Mouse (Mus musculus) adrenal gland, adult 8-10 months (tissue): ENCODE data around the gene Cntnap2. TPM values are rescaled to one million over a fixed set of nuclear protein-coding genes. Genes with fewer than 3 reads are reported as not detected.

Experiments
- DNase-seq: peaks from one replicate; pipeline ENCODE4 v3.0.0; 2022
- total RNA-seq, 4 experiments: library from RNA; stranded (reverse); gene quantifications; 2 replicates each; pipeline ENCODE4 v1.2.4; 2022

The Cntnap2 gene
- total RNA-seq, 4 experiments from 2014 or later: 1.9 to 2.9 (median 2.4) TPM

DNA sequence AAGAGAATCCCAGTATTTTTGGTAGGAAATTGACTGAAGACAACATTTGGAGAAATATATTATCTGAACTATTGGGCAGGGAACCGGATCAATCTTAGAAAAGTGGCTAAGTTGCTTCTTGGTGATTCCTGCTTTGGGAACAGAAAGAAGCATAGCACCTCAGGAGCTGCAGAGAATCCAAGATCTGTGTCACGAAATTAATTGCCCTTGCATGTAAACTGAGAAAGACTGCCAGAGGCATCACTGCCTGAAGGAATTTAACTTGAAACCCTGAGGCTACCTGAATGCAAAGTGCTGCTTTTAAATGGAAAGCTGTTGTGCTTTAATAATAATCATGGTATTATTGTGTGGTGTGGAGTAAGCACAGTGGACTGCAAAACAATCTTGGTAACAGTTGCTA, 286.2 kb downstream of the Cntnap2 start:
- no peak for DNase-seq

DNA sequence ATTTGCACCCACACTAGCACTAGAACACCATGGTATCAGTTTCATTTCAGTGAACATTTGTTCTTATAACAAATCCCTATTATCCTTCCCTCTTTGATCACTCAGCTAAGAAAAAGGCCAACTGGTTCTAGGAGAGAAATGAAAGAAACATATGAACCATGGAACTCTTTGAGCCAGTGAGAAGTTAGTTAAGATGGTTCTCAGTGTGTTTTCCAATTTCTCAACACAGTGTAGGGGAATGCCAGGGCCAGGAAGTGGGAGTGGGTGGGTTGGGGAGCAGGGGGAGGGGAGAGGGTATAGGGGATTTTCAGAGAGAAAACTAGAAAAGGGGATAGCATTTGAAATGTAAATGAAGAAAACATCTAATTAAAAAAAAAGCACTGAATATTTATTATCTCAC, 286.8 kb downstream of the Cntnap2 start:
- no peak for DNase-seq

DNA sequence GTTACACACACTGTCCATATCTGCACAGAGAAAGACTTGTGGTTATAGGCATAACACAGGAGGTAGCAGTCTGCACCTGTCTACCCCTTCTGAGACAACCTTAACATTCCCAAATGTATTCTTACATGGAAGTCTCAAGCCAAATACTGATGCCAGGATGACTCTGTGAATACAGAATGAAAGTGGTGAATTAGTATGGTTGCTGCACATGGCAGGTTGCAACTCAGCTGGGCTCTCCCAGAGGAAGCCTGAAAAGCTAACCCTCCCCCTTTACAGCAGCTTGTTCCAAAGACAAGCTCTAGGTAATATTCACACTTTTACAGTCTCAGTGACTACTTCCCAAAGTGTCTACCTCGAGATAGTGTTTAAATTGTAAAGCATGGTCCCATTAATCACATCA, 307.3 kb downstream of the Cntnap2 start:
- no peak for DNase-seq

DNA sequence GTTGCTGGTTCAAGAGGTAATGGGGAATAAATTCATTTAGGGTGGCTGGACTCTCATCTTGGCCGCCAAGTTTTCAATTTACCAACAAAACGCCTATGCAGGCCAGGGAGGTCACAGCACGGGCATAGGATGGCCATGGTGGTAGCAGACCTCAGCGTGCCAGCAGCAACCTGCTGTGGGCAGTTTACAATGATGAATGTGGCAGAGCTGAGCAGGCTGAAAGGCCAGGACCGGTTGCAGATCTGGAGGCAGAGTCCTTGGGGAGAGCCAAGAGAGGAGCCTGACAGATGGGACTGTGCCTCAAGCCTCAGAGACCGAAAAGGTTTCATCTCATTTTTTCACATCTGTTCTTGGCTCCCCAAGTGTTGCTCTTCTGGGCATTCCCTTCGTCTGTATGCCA, 322.0 kb downstream of the Cntnap2 start:
- no peak for DNase-seq

DNA sequence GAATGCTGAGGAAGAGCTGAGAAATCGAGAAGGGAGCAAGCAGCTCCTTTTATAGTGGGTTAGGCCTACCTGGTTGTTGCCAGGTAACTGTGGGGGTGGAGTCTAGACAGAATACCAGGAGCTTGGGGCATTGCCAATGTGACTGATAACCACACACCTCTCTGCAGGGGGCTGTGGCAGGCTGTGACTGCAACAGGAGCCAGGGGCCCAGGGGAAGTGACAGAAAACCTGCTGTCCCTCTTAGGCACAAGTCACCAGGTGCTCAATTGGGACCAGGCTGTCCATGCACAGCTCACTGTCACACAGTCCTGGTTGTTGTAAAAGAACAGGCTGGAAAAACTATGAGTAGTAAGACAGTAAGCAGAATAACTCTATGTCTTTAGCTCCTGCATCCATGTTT, 329.9 kb downstream of the Cntnap2 start:
- DNase-seq: no peak

DNA sequence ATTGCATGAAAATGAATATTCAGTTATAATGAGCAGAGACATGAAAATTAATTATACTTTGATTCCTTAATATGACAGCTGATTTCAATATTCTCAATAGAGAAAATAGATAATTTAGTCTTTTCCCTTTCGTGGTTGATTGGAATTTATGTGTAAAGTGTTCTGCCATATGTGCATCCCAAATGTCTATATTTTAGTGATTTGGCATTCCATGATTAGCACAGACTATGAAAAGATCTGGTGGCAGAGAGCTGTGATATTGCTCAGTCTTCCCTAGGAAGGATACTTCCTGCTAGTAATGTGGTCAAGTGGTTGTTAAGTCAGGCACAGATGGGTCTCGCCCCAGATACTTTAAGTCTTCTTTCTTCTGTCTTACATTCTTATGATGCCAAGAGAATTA, 354.5 kb downstream of the Cntnap2 start:
- no peak for DNase-seq

DNA sequence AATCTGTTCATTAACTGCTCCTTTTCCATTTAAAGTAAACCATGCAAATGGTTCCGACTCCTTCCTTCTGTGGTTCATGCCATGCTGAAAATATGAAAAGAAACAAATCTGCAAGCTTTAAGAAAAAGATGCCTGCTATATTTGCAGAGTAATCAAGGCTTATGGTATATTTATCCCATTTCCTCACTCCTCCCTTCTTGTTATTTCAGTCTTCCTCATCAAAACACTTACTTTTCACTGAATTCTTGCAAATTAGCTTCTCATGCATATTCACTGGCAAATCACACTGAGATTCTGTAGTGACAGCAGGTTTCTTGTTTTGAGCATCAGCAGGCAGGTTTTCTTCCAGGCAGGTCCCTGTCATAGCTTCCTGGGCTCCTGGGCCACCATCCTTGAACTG, 396.3 kb downstream of the Cntnap2 start:
- no peak for DNase-seq

DNA sequence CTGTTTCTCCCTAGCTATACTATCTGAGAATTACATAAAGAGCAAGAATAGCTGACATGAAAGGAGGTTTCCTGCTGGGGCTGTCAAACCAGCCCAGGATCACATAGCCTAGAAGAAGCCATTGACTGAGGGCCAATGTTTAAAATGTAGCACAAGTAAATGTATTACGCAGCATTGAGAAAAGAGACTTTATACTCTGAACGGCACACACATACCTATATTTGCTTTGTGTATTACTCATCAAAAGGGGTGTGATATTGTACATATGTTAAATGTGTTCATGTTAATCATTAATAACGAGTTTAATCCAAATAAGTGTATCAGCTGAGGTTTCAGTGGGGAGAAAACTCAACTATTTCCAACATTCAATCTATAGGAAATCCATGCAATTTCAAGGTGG, 459.1 kb downstream of the Cntnap2 start:
- no peak for DNase-seq

DNA sequence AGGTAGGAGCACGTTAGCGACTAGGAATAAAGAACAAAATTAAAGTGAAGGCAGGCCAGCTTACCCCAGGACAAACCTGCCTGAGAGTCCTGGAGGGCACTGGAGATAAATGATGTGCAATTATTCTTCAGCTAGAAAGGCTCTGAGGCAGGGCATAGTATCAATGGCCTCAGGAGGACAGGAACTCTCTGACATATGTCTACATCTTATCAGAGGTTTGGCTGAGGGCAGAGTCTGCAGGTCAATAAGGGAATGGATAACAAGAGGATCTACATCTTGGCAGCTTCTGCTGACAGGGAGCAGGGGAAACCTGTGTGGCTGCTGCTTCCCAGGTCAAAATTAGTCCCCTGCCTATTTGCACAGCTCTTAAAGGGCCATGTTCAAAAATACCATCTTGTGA, 477.8 kb downstream of the Cntnap2 start:
- no peak for DNase-seq

DNA sequence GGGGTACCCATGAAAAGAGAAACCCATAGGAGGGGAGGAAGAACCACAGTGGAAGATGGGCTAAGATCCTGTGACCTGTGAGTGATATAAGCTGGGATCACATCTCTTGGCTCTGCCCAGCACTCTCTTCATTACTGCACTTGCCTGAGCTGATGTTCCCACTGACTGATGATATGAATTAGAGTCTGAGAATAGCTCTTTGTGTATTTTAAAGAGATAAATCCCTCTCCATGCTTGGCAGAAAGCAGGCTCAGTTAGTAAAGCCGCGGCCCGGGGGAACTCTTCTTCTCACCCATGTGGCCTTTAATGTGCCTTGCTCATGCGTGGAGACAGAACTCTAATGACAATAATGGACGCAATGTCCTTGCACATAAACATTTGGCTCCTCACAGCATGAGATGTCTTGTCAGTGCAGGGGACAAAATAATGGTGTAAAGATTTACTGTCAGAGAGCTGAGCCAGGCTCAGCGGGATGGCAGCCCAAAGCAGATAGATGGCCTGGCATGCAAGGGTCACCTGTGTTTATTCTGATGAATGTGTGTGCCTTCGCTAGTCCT, 485.2 kb downstream of the Cntnap2 start:
- no peak for DNase-seq

DNA sequence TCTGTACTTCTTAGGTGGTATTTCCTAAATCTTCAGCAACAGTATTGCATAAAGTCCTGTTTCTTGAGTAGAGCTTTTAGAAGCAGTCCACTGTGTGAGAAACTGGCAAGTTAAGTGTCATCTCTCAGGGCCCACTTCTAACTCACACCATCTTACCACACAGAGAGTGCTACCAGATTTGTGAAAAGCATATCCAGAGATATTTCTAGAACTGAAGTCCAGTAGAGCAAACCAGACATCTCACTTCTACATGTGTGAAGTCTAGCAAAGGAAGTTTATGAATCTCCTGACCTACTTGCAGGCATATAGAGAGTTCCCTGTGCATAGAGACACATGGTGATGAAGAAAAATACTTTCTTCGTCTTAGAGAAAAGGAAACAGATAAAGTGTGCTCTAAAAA, 500.6 kb downstream of the Cntnap2 start:
- DNase-seq: no peak

DNA sequence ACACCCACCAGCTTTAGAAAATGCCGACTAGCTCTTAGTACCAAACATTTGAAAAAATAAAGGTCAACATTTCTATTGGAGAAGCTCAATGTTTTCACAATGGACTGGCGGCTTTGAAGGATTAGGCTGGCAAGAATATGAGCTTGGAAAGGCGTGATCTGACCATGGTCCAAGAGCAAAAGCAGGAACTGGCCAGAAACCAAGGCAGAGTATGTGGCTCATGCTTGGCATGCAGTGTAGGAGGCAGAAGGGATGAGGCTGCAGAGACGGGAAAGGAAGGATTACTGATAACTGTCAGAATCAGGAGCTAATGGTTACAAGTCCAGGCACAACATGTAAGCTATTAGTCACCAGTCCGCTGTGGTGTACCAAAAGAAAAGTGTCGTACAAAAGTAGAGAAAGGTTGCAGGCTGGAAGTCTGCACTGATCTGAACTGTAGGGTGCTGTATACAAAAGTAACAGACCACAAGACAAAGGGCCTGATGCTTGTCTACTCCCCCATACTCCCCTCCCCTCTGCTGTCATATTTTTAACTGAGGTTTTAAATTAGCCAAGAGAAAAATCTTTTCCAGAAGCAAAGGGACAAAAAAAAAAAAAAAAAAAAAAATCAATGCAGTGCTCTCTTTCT, 525.4 kb downstream of the Cntnap2 start:
- DNase-seq: peak; percentile 3

DNA sequence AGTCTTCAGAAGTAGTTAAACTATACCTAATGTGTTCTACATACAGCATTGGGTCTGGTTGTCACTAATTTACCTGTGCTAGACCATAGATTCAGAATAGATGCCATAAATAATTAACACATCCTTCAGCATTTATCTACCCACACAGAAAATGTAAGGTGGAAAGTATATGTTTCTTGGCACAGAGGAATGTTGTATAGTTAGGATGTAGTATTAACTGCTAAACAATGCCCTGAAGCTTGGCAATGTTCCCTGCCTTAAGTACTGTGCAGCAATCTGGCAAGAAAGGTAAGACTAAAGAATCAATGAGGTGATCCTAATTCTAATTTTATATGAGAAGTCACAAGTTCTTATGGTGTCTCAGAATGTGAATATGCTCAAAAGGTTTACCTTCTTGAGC, 529.9 kb downstream of the Cntnap2 start:
- DNase-seq: no peak

DNA sequence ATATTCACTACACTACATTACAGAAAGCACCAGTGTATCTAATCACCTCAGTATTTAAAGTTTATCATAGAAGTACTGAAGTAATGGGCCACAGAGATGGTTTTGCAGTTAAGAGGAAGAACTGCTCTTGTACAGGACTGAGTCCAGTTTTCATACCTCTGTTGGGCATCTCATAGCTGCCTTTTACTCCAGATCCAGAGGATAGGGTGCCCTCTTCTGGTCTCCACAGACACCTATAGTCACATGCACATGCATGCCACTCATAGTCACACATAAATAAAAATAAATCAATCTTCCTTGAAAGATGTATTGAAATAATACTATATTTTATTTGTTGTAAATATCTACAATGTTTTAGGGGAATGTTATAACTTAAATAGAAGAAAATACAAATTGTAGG, 587.9 kb downstream of the Cntnap2 start:
- no peak for DNase-seq

DNA sequence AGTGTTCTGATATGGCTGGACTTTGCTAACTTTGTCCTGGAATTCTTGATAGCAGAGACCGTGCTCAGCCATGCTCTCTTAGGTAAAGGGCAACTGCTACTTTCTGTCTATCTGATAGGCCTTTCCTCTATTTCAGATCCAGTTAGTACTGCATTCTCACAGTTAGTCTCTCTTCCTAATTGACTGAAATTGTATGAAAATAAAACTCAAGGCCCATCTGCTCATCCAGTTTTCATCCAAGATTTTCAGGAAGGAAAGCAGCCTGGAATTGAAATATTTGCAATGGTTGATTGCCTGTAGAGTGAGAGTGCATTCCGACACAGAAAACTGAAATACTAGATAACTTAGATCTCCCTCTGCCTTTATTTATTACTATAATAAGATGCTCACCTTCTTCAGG, 589.3 kb downstream of the Cntnap2 start:
- DNase-seq: no peak

DNA sequence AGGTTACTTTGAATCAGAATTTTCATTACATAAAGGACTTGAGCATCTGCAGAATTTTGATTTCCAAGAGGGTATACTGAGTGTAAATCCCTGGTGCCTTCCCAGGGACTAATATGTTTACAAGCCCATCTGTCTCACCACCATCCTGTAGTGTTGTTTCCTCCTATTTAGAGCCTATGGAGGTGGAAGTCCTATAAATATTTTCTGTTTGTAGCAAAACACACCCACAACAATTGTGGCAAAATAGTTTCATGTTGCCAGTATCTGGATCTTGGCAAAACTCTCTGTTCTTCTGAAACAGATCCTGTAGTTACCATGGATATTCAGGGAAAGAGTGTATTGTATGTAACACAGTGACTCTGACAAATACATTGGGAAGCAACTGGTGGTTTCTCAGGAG, 641.1 kb downstream of the Cntnap2 start:
- no peak for DNase-seq

DNA sequence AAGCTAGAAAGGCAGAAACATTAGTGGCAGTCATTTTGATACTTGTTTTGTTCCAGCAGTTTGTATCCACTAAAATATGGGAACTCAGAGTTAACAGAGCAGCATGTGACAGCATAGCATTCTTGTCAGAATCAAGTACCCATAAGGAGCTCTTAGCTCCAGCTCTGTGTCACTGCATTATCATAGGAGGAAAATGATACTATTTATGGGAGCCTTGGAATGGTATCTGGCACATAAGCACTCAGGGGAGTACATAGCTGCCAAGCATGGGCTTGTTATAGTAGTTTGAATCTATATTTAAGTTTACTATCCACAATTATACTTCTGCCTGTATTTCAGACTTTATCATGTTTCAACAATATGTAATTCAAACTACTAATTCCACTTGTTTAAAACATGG, 732.5 kb downstream of the Cntnap2 start:
- no peak for DNase-seq

DNA sequence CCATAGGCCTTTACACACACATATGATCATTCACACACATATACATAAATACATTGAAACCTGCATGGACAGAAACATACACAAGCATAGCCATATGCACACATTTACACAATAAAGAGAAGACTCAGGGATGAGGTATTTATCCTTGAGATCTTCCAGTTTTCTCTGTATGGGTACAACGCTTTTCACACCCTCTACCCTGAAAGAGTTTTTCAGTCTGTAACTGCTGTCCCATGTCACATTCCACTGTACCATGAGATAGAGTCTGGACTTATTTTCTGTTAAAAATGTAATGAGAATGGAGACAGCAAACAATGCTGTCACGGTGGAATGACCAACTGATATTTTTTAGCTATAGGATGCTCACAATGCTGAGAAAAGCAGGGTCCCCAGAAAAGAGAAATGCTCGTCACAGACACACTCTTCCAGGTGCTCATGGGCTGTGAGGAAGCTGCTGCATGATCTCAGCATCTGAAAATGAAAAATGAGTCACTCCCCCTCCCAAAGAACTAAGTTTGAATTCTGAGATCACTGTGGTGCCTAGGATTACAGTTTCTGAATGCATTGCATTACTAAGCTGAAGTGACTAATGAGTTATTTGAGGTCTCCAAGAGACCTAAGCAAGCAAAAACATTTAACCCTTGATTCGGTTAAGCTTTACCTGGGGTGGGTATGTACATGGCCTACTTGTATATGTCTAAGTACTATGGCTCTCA, 782.6 kb downstream of the Cntnap2 start:
- DNase-seq: no peak

DNA sequence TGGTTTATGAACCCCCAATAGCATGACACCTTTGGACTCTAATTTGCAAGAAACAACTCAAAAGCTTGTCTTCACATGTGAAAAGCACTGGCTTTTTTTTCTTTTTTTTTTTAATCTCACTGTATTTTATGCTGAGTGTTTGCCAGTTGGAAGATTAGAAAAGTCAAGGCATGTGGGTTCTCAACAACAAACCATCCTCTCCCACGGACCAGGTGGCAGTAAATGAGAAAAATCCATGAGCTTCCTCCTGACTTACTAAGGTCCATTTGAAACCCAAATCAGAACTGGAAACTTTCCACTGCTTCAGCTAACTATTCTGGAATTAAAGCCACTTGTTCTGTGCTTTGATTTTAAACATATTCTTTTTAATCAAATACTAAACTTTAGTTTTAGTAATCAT, 784.6 kb downstream of the Cntnap2 start:
- no peak for DNase-seq

DNA sequence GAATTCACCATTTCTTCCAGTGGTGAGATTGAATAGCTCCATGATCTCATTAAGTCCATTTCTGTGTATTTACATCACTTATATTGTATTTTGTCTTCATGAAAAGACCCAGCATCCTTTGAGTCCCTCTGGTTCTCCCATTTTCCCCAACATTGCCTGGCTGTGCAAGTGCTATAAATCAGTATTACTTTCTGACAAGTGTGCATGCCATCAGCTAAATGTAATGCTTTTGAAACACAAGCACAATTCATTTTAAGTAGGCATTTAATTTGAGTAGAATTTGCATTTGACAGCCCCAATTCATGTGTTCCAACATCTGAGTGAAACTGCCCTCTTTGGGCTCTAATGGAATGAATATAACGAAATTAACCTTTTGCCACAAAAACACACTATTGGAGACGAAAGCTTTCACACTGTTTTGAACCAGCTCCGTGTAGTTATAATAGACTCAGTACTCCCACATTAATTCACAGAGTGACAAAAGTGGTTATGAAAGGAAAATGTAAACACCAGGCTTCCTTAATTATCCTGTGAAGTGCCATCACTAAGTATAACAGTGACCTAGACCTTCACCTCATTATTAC, 812.3 kb downstream of the Cntnap2 start:
- DNase-seq: no peak

DNA sequence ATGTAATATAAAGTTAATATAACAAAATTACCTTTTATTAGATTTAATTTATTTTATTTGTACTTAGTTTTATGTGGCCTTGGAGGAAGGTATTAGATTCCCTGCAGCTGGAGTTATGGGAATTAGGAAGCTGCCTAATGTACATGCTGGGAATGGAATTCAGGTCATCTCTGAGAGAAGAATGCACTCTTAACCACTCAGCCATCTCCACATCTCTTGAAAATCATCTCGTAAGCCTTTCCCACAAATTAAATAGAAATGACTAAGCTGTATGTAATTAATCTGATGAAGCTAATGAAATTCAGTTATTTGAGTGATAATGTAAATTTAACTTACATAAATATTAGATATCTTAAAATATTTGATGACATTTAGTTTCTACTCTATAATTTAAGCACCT, 826.3 kb downstream of the Cntnap2 start:
- no peak for DNase-seq

DNA sequence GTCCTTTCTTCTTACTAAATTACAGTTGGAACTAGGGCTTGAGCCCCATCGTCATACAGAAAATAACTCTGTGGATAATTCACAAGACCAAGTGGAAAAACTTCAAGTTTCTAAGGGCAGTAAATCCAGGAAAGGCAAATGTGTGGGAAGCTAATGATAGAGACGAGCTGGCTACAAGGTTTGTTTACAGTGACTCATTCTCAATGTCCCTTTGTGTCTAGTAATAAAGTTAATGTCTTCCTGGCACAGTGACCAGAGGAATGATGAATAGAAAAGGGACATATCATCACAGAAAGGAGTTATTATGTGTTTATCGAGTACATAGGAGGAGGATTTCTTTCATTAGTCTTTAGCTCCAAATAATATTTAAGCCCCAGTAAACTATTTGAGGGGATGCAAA, 828.7 kb downstream of the Cntnap2 start:
- DNase-seq: no peak

DNA sequence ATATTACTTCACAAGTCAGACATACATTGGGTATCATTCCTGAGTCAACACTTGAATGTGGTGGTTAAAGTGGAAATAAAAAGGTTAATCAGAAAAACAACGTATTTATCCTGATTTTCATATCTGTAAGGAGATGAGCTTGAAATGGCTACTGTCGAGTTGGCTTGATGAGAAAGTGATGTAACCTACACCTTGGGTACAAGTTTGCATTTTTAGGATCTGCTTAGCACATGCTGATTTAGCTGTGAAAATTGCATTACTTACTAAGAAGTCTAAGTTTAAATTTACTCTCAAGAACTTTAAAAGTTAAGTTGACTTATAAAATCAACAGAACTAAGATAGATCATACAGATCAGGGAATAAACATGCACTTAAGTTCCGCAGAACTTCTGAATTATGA, 879.1 kb downstream of the Cntnap2 start:
- DNase-seq: no peak

DNA sequence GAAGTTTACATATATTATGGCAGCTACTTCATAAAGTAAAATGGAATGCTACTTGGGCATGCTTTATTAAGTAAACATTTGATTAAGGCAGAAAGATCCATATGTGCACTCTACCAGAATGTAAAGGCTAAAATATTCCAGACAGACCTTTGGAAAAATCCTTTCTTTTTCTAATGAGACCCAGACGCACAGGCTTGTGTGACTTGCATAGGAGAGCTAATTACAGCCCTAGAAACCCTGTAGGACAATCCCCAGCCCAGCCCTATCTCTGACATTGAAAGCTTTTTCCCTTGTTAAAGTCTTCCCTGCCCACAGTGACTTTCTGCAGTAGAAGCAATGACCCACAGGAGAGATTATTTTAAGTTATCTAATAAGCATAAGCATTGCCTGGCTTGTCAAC, 879.6 kb downstream of the Cntnap2 start:
- DNase-seq: no peak
